In the genomic region with DNA sequence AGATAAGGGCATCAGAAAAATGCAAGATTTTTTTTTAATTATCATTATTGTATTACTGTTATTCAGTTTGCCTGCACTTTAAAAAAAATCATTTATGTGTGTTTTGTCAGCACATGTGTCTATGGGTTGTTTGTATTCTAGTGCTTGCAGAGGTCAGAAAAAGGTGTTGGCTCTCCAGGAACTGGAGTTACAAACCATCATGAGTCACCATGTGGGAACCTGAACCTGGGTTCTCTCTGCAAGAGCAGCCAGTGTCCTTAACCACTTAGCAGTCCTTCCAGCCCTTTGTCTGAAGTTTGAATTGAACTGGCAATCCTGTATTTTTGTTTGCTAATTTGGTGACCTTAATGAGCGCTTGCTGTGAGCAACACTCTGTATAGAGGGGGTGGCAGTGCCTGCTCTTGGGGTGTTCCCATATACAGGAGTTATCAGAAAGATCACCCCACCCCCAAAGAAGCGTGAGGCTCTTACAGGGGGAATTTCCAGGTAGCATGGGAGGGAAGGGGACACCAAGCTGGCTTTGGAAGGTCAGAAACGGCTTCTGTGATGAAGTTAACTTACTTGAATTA, we compare ENCODE assay signal across 27 mouse cellular contexts.
A peak's percentile ranks its signal among the peaks of the same experiment; 100 is the strongest.
DNase-seq lines count a peak whose midpoint lies in the region; ATAC-seq and TF ChIP-seq lines count a peak whose summit lies in the region.
"Had no signal": no experiment of that assay in that cellular context is flagged by ENCODE, and none has a peak within 500 bp of the region (broad histone marks: within the 10 kb centered on the region; RNA-seq: fewer than 3 reads in every experiment).

No protein-coding gene starts in this region.

- peaks cover 5% of the 10 kb centered on the region; the same call in 1 of the 2 replicates for H3K27me3 ChIP-seq in forebrain, embryonic 10.5 days (ENCODE audit: poor library complexity, severe bottlenecking)
- no peaks in the 10 kb centered on the region for H3K27me3 ChIP-seq in forebrain, embryonic 15.5 days
- H3K27me3 ChIP-seq in limb, embryonic 10.5 days (ENCODE audit: low read depth, poor library complexity, severe bottlenecking) = no peaks in the 10 kb centered on the region
- H3K27me3 ChIP-seq in stomach, postnatal 0 days (ENCODE audit: control insufficient read depth, insufficient read depth, low read length) = no peaks in the 10 kb centered on the region
- H3K27me3 ChIP-seq: heart, embryonic 13.5 days; limb, embryonic 15.5 days; midbrain, embryonic 15.5 days; neural tube, embryonic 12.5 days had no signal

- WGBS in forebrain, embryonic 10.5 days = 70% methylated on average over 3 of the region's 3 CpGs
- 43% methylated on average over 3 of the region's 3 CpGs for WGBS in forebrain, embryonic 15.5 days
- WGBS in limb, embryonic 10.5 days = 86% methylated on average over 3 of the region's 3 CpGs
- WGBS in stomach, postnatal 0 days = 60% methylated on average over 3 of the region's 3 CpGs

- no peaks in the 10 kb centered on the region for H3K36me3 ChIP-seq in forebrain, embryonic 10.5 days (replicated peaks)
- H3K36me3 ChIP-seq in forebrain, embryonic 15.5 days = no peaks in the 10 kb centered on the region
- no peaks in the 10 kb centered on the region for H3K36me3 ChIP-seq in limb, embryonic 10.5 days
- H3K36me3 ChIP-seq in stomach, postnatal 0 days (ENCODE audit: control insufficient read depth, insufficient read depth, low read length) = no peaks in the 10 kb centered on the region
- H3K36me3 ChIP-seq: heart, embryonic 13.5 days; limb, embryonic 15.5 days; liver, embryonic 13.5 days; midbrain, embryonic 15.5 days; neural tube, embryonic 12.5 days had no signal

- H3K9ac ChIP-seq in forebrain, embryonic 15.5 days (replicated peaks) = no peak overlapping the region
- H3K9ac ChIP-seq in stomach, postnatal 0 days (ENCODE audit: low read length) = no peak overlapping the region
- H3K9ac ChIP-seq: heart, embryonic 13.5 days; limb, embryonic 15.5 days; liver, embryonic 13.5 days; midbrain, embryonic 15.5 days; neural tube, embryonic 12.5 days had no signal

- no peak for DNase-seq in forebrain, embryonic 10.5 days (ENCODE audit: extremely low spot score, low spot score)
- peak; percentile 18 for DNase-seq in thymus, postnatal 4 days
- DNase-seq in thymus, postnatal 0 days (ENCODE audit: low spot score) = no peak
- DNase-seq in limb, embryonic 10.5 days (ENCODE audit: low spot score) = no peak
- peak; percentile 52 for DNase-seq in stomach, postnatal 0 days (ENCODE audit: low spot score)
- DNase-seq in T-cell, adult 2 months (ENCODE audit: low spot score) = no peak
- no peak for DNase-seq in kidney, postnatal 10 days
- DNase-seq: adrenal gland, adult 2 months; adrenal gland, postnatal 36 days; cerebellum, adult 2 months; cerebellum, postnatal 14 days; gastrocnemius, adult 2 months; gastrocnemius, postnatal 36 days; heart, postnatal 14 days; kidney, adult 9 months; kidney, postnatal 14 days; liver, embryonic 13.5 days; lung, adult 18-20 months; lung, postnatal 10 days had no signal

- ATAC-seq in forebrain, embryonic 15.5 days (replicated peaks) = no peak
- ATAC-seq in stomach, postnatal 0 days (ENCODE audit: low FRiP score, low TSS enrichment) = peak; percentile 51; the same call in 1 of the 2 replicates
- ATAC-seq: forebrain, embryonic 14.5 days; hindbrain, postnatal 0 days; intestine, postnatal 0 days; midbrain, embryonic 15.5 days had no signal

- TF ChIP-seq EP300 in stomach, postnatal 0 days (optimal IDR thresholded peaks at IDR 0.05) = no peak

- peaks cover 5% of the 10 kb centered on the region; the same call in 1 of the 2 replicates for H3K9me3 ChIP-seq in forebrain, embryonic 10.5 days
- no peaks in the 10 kb centered on the region for H3K9me3 ChIP-seq in forebrain, embryonic 15.5 days
- no peaks in the 10 kb centered on the region for H3K9me3 ChIP-seq in limb, embryonic 10.5 days (replicated peaks)
- H3K9me3 ChIP-seq in stomach, postnatal 0 days (ENCODE audit: control insufficient read depth, low read length) = no peaks in the 10 kb centered on the region
- H3K9me3 ChIP-seq: heart, embryonic 13.5 days; limb, embryonic 15.5 days; liver, embryonic 13.5 days; midbrain, embryonic 15.5 days; neural tube, embryonic 12.5 days had no signal

- no peak overlapping the region for H3K4me3 ChIP-seq in forebrain, embryonic 10.5 days
- H3K4me3 ChIP-seq in forebrain, embryonic 15.5 days = no peak overlapping the region
- no peak overlapping the region for H3K4me3 ChIP-seq in limb, embryonic 10.5 days
- no peak overlapping the region for H3K4me3 ChIP-seq in stomach, postnatal 0 days (ENCODE audit: low read depth, low read length)
- H3K4me3 ChIP-seq: gastrocnemius, adult 2 months; heart, embryonic 13.5 days; limb, embryonic 15.5 days; liver, embryonic 13.5 days; midbrain, embryonic 15.5 days; neural tube, embryonic 12.5 days had no signal

- H3K4me2 ChIP-seq in forebrain, embryonic 15.5 days (replicated peaks) = no peak overlapping the region
- no peak overlapping the region for H3K4me2 ChIP-seq in stomach, postnatal 0 days (replicated peaks; ENCODE audit: low read depth)
- H3K4me2 ChIP-seq: heart, embryonic 13.5 days; limb, embryonic 15.5 days; liver, embryonic 13.5 days; midbrain, embryonic 15.5 days; neural tube, embryonic 12.5 days had no signal

- H3K27ac ChIP-seq in forebrain, embryonic 10.5 days = peak overlapping the region; percentile 22
- H3K27ac ChIP-seq in forebrain, embryonic 15.5 days (replicated peaks) = no peak overlapping the region
- H3K27ac ChIP-seq in limb, embryonic 10.5 days = peak overlapping the region; percentile 79
- peak overlapping the region; percentile 88 for H3K27ac ChIP-seq in stomach, postnatal 0 days (replicated peaks)
- H3K27ac ChIP-seq: gastrocnemius, adult 2 months; heart, embryonic 13.5 days; limb, embryonic 15.5 days; liver, embryonic 13.5 days; midbrain, embryonic 15.5 days; neural tube, embryonic 12.5 days had no signal

- TF ChIP-seq CTCF in stomach, postnatal 0 days (IDR thresholded peaks at IDR 0.05; ENCODE audit: low read depth) = no peak

- H3K4me1 ChIP-seq in forebrain, embryonic 10.5 days = peaks cover 38% of the 10 kb centered on the region
- H3K4me1 ChIP-seq in forebrain, embryonic 15.5 days = 0 out of 2 replicates have a peak, but pooled peaks cover 3% of the 10 kb centered on the region
- H3K4me1 ChIP-seq in limb, embryonic 10.5 days = peaks cover 59% of the 10 kb centered on the region
- H3K4me1 ChIP-seq in stomach, postnatal 0 days (replicated peaks; ENCODE audit: control insufficient read depth, insufficient read depth) = 0 out of 2 replicates have a peak, but pooled peaks cover 4% of the 10 kb centered on the region
- H3K4me1 ChIP-seq: midbrain, embryonic 15.5 days had no signal

Comparison
In these comparisons a context has a peak if more than half of its experiments do, and no peak if none do; other contexts are left out.
1. DNase-seq: peak in thymus, postnatal 4 days (single experiment) and stomach, postnatal 0 days (single experiment); none in forebrain, embryonic 10.5 days (single experiment), thymus, postnatal 0 days (single experiment), limb, embryonic 10.5 days (single experiment), T-cell, adult 2 months (single experiment) and kidney, postnatal 10 days (single experiment).